Mouse (Mus musculus) layer of hippocampus, adult 9-10 months (tissue): ENCODE results near the gene Adra2a.

Source experiments
- DNase-seq: peaks from one replicate; pipeline ENCODE4 v3.0.0; 2022; ENCODE audit warnings: low spot score

Gene Adra2a

DNA sequence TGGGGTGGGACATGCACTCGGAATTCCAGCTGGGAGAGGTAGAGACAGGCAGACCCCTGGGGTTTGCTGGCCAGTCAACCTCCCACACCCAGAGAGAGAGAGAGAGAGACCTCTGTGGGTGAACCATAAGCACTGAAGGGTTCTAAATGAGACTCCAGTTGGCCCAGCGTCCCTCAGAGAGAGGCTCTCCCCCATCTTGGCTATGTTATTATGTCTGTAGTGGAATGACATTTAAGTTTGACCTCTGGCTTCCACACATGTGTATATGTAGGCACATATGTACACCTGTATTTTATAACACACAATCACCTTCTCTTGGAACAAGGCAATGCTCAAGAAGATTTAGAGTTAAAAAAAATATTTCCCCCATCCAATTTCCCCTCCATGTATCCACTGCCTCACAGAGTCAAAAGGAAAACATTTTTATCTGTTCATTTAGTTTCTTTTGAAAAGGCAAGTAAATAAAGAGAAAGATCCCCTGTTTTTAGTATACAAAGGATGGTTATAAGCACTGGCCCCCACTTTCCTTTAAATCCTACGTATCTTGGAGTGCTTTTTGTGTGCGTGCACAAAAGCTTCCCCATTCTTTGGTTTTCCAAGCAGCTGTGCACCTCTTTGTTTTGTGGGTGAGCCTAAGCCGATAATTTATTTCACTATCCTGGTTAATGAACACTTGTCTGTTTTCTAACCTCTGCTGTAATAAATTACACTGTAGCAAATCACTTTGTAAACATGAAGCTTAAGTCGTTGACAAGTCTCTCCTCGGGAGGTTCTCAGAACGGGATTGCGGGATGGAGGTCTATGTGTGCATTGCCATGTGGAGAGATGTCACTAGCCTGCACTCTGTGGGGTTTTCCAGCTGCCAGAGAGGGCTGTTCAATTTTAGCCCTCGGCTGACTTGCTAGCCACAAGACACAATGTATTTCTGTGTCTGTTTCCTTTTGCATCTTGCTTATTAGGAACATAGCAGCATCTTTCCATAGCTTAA, 32.7 kb downstream of the Adra2a start:
- no peak for DNase-seq

- no peak for DNase-seq
Measured at GRCm38 (mm10) chr19:54081303-54081702, 37.4 kb downstream of the Adra2a start.

GRCm38 (mm10) chr19:54081716-54082165, 37.8 kb downstream of the Adra2a start:
- no peak for DNase-seq

GRCm38 (mm10) chr19:54087319-54087718, 43.4 kb downstream of the Adra2a start:
- DNase-seq: no peak

DNA sequence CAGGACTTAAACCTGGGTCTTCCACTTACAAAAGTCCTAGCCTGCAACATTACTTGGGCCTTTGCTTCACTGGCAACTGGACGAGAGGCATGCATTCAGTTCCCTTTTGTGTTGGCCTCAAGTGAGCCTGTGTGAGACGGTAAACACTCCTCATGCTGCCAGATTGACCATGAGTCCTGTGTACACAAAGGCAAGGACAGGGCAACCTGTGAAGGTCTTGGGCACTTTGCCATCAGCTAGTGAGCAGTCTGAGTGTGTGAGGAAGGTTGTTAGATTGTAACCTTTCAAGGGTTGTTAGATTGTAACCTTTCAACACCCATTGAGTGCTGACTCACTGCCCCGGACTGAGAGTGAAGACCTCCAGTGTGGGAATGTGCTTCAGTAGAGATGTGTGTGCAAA, 49.6 kb downstream of the Adra2a start:
- DNase-seq: no peak

DNA sequence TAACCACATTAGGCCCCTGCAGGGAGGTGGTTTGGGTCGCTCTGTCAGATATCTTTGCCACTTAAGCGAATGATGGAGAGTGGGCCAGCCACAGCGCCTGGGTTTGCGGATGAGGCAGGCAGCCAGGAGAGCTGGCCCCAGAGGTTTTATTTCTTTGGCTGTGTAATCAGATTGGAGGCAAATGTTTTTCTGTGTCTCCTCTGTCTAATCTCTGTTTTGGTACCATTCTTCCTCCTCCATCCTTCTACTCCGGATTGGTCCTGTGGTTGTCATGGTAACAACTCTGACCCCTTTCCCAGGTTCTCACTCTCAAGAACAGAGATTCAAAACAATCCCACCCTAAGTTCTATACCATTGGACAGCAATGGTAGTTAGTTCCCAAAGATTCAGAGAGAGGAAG, 51.8 kb downstream of the Adra2a start:
- DNase-seq: no peak

GRCm38 (mm10) chr19:54098367-54098766, 54.4 kb downstream of the Adra2a start:
- DNase-seq: no peak
